Mouse (Mus musculus): ENCODE data around the gene Dscaml1.

Dscaml1 gene

GRCm38 (mm10) chr9:45411803-45412202, 14.6 kb upstream of the Dscaml1 start:
- DNase-seq (ENCODE audit: low spot score in 2 of 2) = no peak

GRCm38 (mm10) chr9:45412287-45412686, 14.1 kb upstream of the Dscaml1 start:
- peak; percentile 66 to 82 for DNase-seq (ENCODE audit: low spot score in 2 of 2)

GRCm38 (mm10) chr9:45412700-45413477, 13.5 kb upstream of the Dscaml1 start:
- DNase-seq (ENCODE audit: low spot score in 2 of 2) = no peak

- DNase-seq (ENCODE audit: low spot score in 2 of 2) = peak in 1 of 2 experiments; percentile 9
These were observed 12.8 kb upstream of the Dscaml1 start for GRCm38 (mm10) chr9:45413478-45414140.

GRCm38 (mm10) chr9:45415912-45416311, 10.5 kb upstream of the Dscaml1 start:
- peak in 1 of 2 experiments; percentile 29 for DNase-seq (ENCODE audit: low spot score in 2 of 2)

GRCm38 (mm10) chr9:45417245-45417644, 9.2 kb upstream of the Dscaml1 start:
- DNase-seq (ENCODE audit: low spot score in 2 of 2) = peak; percentile 18 to 57

- no peak for DNase-seq (ENCODE audit: low spot score in 2 of 2)
These were observed 8.2 kb upstream of the Dscaml1 start for GRCm38 (mm10) chr9:45418252-45418651.

- DNase-seq (ENCODE audit: low spot score in 2 of 2) = no peak
These were observed 5.2 kb upstream of the Dscaml1 start for GRCm38 (mm10) chr9:45421209-45421608.

- no peak for DNase-seq (ENCODE audit: low spot score in 2 of 2)
These were observed 3.6 kb upstream of the Dscaml1 start for GRCm38 (mm10) chr9:45422761-45423298.

GRCm38 (mm10) chr9:45429392-45429791, 3.0 kb downstream of the Dscaml1 start:
- DNase-seq (ENCODE audit: low spot score in 2 of 2) = no peak

- no peak for DNase-seq (ENCODE audit: low spot score in 2 of 2)
These were observed 3.7 kb downstream of the Dscaml1 start for GRCm38 (mm10) chr9:45429951-45430697.

GRCm38 (mm10) chr9:45430698-45430959, 4.2 kb downstream of the Dscaml1 start:
- DNase-seq (ENCODE audit: low spot score in 2 of 2) = no peak

- no peak for DNase-seq (ENCODE audit: low spot score in 2 of 2)
These were observed 4.7 kb downstream of the Dscaml1 start for GRCm38 (mm10) chr9:45431150-45431549.

- DNase-seq (ENCODE audit: low spot score in 2 of 2) = no peak
These were observed 6.2 kb downstream of the Dscaml1 start for GRCm38 (mm10) chr9:45432639-45433038.

- no peak for DNase-seq (ENCODE audit: low spot score in 2 of 2)
These were observed 6.7 kb downstream of the Dscaml1 start for GRCm38 (mm10) chr9:45433119-45433518.

GRCm38 (mm10) chr9:45434171-45434570, 7.7 kb downstream of the Dscaml1 start:
- no peak for DNase-seq (ENCODE audit: low spot score in 2 of 2)

GRCm38 (mm10) chr9:45439025-45439424, 12.6 kb downstream of the Dscaml1 start:
- DNase-seq (ENCODE audit: low spot score in 2 of 2) = no peak

GRCm38 (mm10) chr9:45440083-45440784, 13.8 kb downstream of the Dscaml1 start:
- DNase-seq (ENCODE audit: low spot score in 2 of 2) = no peak

GRCm38 (mm10) chr9:45444251-45444798, 17.9 kb downstream of the Dscaml1 start:
- DNase-seq (ENCODE audit: low spot score in 2 of 2) = no peak

GRCm38 (mm10) chr9:45449658-45450057, 23.2 kb downstream of the Dscaml1 start:
- DNase-seq (ENCODE audit: low spot score in 2 of 2) = no peak

GRCm38 (mm10) chr9:45451346-45451745, 24.9 kb downstream of the Dscaml1 start:
- DNase-seq (ENCODE audit: low spot score in 2 of 2) = no peak
